Mouse (Mus musculus): ENCODE measurements around the gene Nr4a2. TPM values are rescaled to one million over a fixed set of nuclear protein-coding genes. Genes with fewer than 3 reads are reported as not detected.

Nr4a2 gene
- 8.4 and 8.8 TPM in 2 replicates for polyA plus RNA-seq (2012; rRNA removed)

GRCm38 (mm10) chr2:57123991-57124840, at the start of gene Nr4a2:
Gene Nr4a2, minus strand, starts transcription at chr2:57124003.

Other genes starting within 250 kb of the Nr4a2 start
- gene Gpd2, start 113.6 kb upstream of the Nr4a2 start, polyA plus RNA-seq (2012; rRNA removed) = 8.2 and 8.8 TPM in 2 replicates